Mouse (Mus musculus): ENCODE results near the gene Nt5m. TPM values are rescaled to one million over a fixed set of nuclear protein-coding genes. Genes with fewer than 3 reads are reported as not detected.

The Nt5m gene
- polyA plus RNA-seq, 1 experiment from 2014 or later = 68.2 TPM

DNA sequence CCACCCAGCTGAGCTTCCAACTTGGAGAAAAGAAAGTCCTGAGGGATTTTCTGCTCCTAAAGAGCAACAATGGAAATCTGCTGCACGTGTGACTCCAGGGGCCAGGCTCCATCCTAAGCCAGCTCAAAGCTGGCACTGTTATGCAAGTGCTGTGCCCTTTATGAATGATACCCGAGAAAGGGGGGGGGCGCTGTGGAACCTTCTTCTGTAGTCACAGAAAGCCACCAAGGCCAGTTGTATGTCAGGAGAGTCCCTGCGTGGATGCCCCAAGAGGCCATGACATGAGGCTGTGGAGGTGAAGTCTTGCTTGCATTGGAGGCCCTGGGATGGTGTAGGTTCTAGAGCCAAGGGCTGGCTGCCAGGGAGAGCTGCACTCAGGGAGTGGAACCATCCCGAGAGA lies 48.9 kb downstream of the Nt5m start:
- no peaks in the 10 kb centered on the region for H3K27me3 ChIP-seq (ENCODE audit: control insufficient read depth, insufficient read depth, low read length)
- H3K9me3 ChIP-seq (ENCODE audit: control insufficient read depth, low read length) = no peaks in the 10 kb centered on the region
- no peaks in the 10 kb centered on the region for H3K4me1 ChIP-seq (ENCODE audit: control insufficient read depth, insufficient read depth, low read length)
- H3K27ac ChIP-seq (replicated peaks; ENCODE audit: low read depth, low read length) = no peak overlapping the region
- no peaks in the 10 kb centered on the region for H3K36me3 ChIP-seq (ENCODE audit: control insufficient read depth, insufficient read depth, low read length)
- no peak for ATAC-seq (ENCODE audit: low FRiP score, low TSS enrichment)
- H3K9ac ChIP-seq (replicated peaks; ENCODE audit: low read length) = no peak overlapping the region
- no peak overlapping the region for H3K4me3 ChIP-seq (replicated peaks; ENCODE audit: low read depth, low read length)
- no peak overlapping the region for H3K4me2 ChIP-seq (ENCODE audit: low read length)
- 66% methylated on average over 5 of the region's 5 CpGs for WGBS
- DNase-seq = no peak

- Histone ChIP-seq H3K36me3 (ENCODE audit: control insufficient read depth, insufficient read depth, low read length) (no peaks in the 10 kb centered on the region), H3K4me3 (replicated peaks; ENCODE audit: low read depth, low read length) (no peak overlapping the region), H3K27me3 (ENCODE audit: control insufficient read depth, insufficient read depth, low read length) (no peaks in the 10 kb centered on the region), H3K9me3 (ENCODE audit: control insufficient read depth, low read length) (no peaks in the 10 kb centered on the region), H3K4me2 (ENCODE audit: low read length) (no peak overlapping the region), H3K27ac (replicated peaks; ENCODE audit: low read depth, low read length) (no peak overlapping the region), H3K4me1 (ENCODE audit: control insufficient read depth, insufficient read depth, low read length) (no peaks in the 10 kb centered on the region), H3K9ac (replicated peaks; ENCODE audit: low read length) (0 out of 2 replicates have a peak overlapping the region, but pooled peaks have one; percentile 12)
- WGBS = 63% methylated on average over 6 of the region's 6 CpGs
- DNase-seq (peak; percentile 35), ATAC-seq (ENCODE audit: low FRiP score, low TSS enrichment) (no peak)
These were observed 52.6 kb downstream of the Nt5m start for GRCm38 (mm10) chr11:59891854-59892253.

DNA sequence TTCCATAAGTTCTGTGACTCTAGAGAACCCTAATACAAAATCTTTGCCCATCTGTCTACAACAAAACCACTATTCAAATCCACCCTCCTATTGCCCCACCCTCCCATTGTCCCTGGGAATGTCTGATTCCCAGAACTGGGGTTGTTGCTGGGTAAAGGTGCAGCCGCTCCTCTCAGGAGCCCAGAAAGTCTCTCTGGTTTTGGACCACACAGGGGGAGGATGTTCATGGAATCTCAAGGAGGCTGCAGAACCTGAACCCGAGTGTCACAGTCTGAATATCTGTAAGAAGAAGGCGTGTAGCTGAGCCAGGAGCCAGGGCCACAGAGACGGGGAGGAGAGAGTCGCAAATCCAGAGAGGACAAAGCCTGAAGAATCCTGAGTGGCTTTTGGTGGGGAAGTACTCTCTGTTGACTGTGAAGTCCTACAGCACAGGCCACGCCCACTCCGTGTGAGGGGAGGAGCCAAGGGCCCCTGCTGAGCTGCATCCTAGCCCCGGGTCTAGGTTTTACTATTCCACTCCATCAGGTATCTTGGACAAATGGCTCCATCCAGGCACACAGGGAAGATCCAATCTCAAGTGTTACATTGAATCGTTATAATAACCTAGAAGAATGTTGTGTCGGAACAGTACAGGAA lies 54.0 kb downstream of the Nt5m start:
- H3K36me3 ChIP-seq (ENCODE audit: control insufficient read depth, insufficient read depth, low read length) = no peaks in the 10 kb centered on the region
- DNase-seq (no peak), ATAC-seq (ENCODE audit: low FRiP score, low TSS enrichment) (no peak)
- WGBS = 67% methylated on average over 10 of the region's 10 CpGs
- no peaks in the 10 kb centered on the region for H3K27me3 ChIP-seq (ENCODE audit: control insufficient read depth, insufficient read depth, low read length)
- no peak overlapping the region for H3K4me3 ChIP-seq (replicated peaks; ENCODE audit: low read depth, low read length)
- H3K9ac ChIP-seq (replicated peaks; ENCODE audit: low read length) = no peak overlapping the region
- no peak overlapping the region for H3K27ac ChIP-seq (replicated peaks; ENCODE audit: low read depth, low read length)
- H3K4me1 ChIP-seq (ENCODE audit: control insufficient read depth, insufficient read depth, low read length) = no peaks in the 10 kb centered on the region
- no peak overlapping the region for H3K4me2 ChIP-seq (ENCODE audit: low read length)
- H3K9me3 ChIP-seq (ENCODE audit: control insufficient read depth, low read length) = no peaks in the 10 kb centered on the region

DNA sequence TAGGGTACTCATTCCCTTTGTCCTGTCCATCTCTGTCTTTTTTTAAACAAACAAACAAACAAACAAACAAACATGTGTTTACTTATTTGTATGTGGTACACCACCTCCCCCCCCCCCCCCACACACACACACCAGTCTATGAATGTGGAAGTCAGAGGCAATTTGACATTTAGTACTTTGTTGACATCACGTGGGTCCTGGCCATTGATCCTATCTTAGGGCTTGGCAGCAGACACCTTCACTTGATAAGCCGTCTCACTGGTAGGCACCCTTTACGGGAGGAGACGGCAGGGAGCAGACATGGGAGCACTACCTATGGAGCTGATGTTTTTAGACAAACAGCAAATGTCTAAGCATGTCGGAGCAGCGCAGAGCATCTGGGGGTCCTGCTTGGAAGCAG lies 55.7 kb downstream of the Nt5m start:
- no peak overlapping the region for H3K27ac ChIP-seq (replicated peaks; ENCODE audit: low read depth, low read length)
- ATAC-seq (ENCODE audit: low FRiP score, low TSS enrichment) = no peak
- 83% methylated on average over 6 of the region's 6 CpGs for WGBS

GRCm38 (mm10) chr11:59895316-59895715 lies 56.1 kb downstream of the Nt5m start:
- no peak for ATAC-seq (ENCODE audit: low FRiP score, low TSS enrichment)
- Histone ChIP-seq H3K9ac (replicated peaks; ENCODE audit: low read length) (no peak overlapping the region), H3K9me3 (ENCODE audit: control insufficient read depth, low read length) (no peaks in the 10 kb centered on the region), H3K27me3 (ENCODE audit: control insufficient read depth, insufficient read depth, low read length) (no peaks in the 10 kb centered on the region), H3K27ac (replicated peaks; ENCODE audit: low read depth, low read length) (no peak overlapping the region), H3K4me3 (replicated peaks; ENCODE audit: low read depth, low read length) (no peak overlapping the region), H3K36me3 (ENCODE audit: control insufficient read depth, insufficient read depth, low read length) (no peaks in the 10 kb centered on the region), H3K4me1 (ENCODE audit: control insufficient read depth, insufficient read depth, low read length) (no peaks in the 10 kb centered on the region), H3K4me2 (ENCODE audit: low read length) (no peak overlapping the region)
- DNase-seq = peak; percentile 24
- WGBS = 61% methylated on average over 8 of the region's 8 CpGs

More for the DNA sequence above, 55.7 kb downstream of the Nt5m start:
- no peak overlapping the region for H3K9ac ChIP-seq (replicated peaks; ENCODE audit: low read length)
- no peak for DNase-seq
- no peaks in the 10 kb centered on the region for H3K9me3 ChIP-seq (ENCODE audit: control insufficient read depth, low read length)
- no peak overlapping the region for H3K4me3 ChIP-seq (replicated peaks; ENCODE audit: low read depth, low read length)
- no peaks in the 10 kb centered on the region for H3K36me3 ChIP-seq (ENCODE audit: control insufficient read depth, insufficient read depth, low read length)
- H3K27me3 ChIP-seq (ENCODE audit: control insufficient read depth, insufficient read depth, low read length) = no peaks in the 10 kb centered on the region
- H3K4me2 ChIP-seq (ENCODE audit: low read length) = no peak overlapping the region
- H3K4me1 ChIP-seq (ENCODE audit: control insufficient read depth, insufficient read depth, low read length) = no peaks in the 10 kb centered on the region

- Histone ChIP-seq H3K4me1 (ENCODE audit: control insufficient read depth, insufficient read depth, low read length) (no peaks in the 10 kb centered on the region), H3K36me3 (ENCODE audit: control insufficient read depth, insufficient read depth, low read length) (no peaks in the 10 kb centered on the region), H3K4me2 (ENCODE audit: low read length) (no peak overlapping the region), H3K9ac (replicated peaks; ENCODE audit: low read length) (no peak overlapping the region), H3K27me3 (ENCODE audit: control insufficient read depth, insufficient read depth, low read length) (no peaks in the 10 kb centered on the region), H3K4me3 (replicated peaks; ENCODE audit: low read depth, low read length) (no peak overlapping the region), H3K9me3 (ENCODE audit: control insufficient read depth, low read length) (no peaks in the 10 kb centered on the region), H3K27ac (replicated peaks; ENCODE audit: low read depth, low read length) (no peak overlapping the region)
- 86% methylated on average over 11 of the region's 11 CpGs for WGBS
- ATAC-seq (ENCODE audit: low FRiP score, low TSS enrichment) (no peak), DNase-seq (no peak)
These were observed 58.8 kb downstream of the Nt5m start for GRCm38 (mm10) chr11:59897981-59898599.

GRCm38 (mm10) chr11:59899711-59900685 lies 60.8 kb downstream of the Nt5m start:
- ATAC-seq (ENCODE audit: low FRiP score, low TSS enrichment) = no peak
- no peak overlapping the region for H3K9ac ChIP-seq (replicated peaks; ENCODE audit: low read length)

GRCm38 (mm10) chr11:59900995-59901394 lies 61.7 kb downstream of the Nt5m start:
- no peak overlapping the region for H3K4me3 ChIP-seq (replicated peaks; ENCODE audit: low read depth, low read length)
- no peak overlapping the region for H3K27ac ChIP-seq (replicated peaks; ENCODE audit: low read depth, low read length)
- H3K4me1 ChIP-seq (ENCODE audit: control insufficient read depth, insufficient read depth, low read length) = no peaks in the 10 kb centered on the region
- no peaks in the 10 kb centered on the region for H3K9me3 ChIP-seq (ENCODE audit: control insufficient read depth, low read length)
- no peaks in the 10 kb centered on the region for H3K27me3 ChIP-seq (ENCODE audit: control insufficient read depth, insufficient read depth, low read length)
- WGBS = 86% methylated on average over 1 of the region's 1 CpGs
- DNase-seq = no peak
- no peak overlapping the region for H3K9ac ChIP-seq (replicated peaks; ENCODE audit: low read length)
- no peak overlapping the region for H3K4me2 ChIP-seq (ENCODE audit: low read length)
- H3K36me3 ChIP-seq (ENCODE audit: control insufficient read depth, insufficient read depth, low read length) = no peaks in the 10 kb centered on the region
- no peak for ATAC-seq (ENCODE audit: low FRiP score, low TSS enrichment)

More at GRCm38 (mm10) chr11:59899711-59900685, 60.8 kb downstream of the Nt5m start:
- no peak for DNase-seq
- 62% methylated on average over 13 of the region's 13 CpGs for WGBS
- H3K27me3 ChIP-seq (ENCODE audit: control insufficient read depth, insufficient read depth, low read length) = no peaks in the 10 kb centered on the region
- H3K36me3 ChIP-seq (ENCODE audit: control insufficient read depth, insufficient read depth, low read length) = no peaks in the 10 kb centered on the region
- H3K4me1 ChIP-seq (ENCODE audit: control insufficient read depth, insufficient read depth, low read length) = no peaks in the 10 kb centered on the region
- no peak overlapping the region for H3K27ac ChIP-seq (replicated peaks; ENCODE audit: low read depth, low read length)
- H3K4me2 ChIP-seq (ENCODE audit: low read length) = no peak overlapping the region
- H3K4me3 ChIP-seq (replicated peaks; ENCODE audit: low read depth, low read length) = no peak overlapping the region
- H3K9me3 ChIP-seq (ENCODE audit: control insufficient read depth, low read length) = no peaks in the 10 kb centered on the region

Data from midbrain, embryonic 14.5 days (tissue).